Mouse (Mus musculus): ENCODE measurements at regions not wholly inside any gene's neighbourhood (a gene's known extent, or its start where the extent isn't known, plus 50 kb on each side); places are given as distances from the start of the nearest gene placed in this dataset.

DNA sequence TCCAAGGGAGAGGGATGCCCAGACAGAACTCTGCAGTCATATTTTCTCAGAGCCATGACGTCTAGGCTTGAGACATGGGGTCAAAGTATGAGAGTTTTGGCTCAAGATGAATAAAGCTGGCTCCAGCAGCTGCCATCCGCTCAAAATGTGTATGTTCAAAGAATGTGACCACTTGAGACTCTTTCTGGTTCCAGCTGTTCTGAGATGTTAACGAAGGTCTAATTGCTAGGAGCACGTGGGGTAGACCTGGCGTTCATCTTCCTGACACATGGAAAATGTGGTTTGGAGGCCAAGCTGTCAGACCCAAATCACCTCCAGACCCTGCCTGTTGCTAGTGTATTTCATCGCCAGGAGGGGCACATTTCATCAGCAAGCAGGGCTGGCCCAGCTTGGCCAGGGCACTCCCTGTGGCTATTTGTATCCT lies 58.9 kb upstream of the Ankrd1 start:
- no peak overlapping the region for H3K4me3 ChIP-seq (replicated peaks; ENCODE audit: low read length)
- no peaks in the 10 kb centered on the region for H3K4me1 ChIP-seq (replicated peaks; ENCODE audit: low read depth, low read length)
- H3K27me3 ChIP-seq (ENCODE audit: insufficient read depth, low read length), result peaks cover 9% of the 10 kb centered on the region
- H3K9me3 ChIP-seq (ENCODE audit: low read length), result no peaks in the 10 kb centered on the region
- H3K36me3 ChIP-seq (ENCODE audit: insufficient read depth, low read length), result no peaks in the 10 kb centered on the region
- TF ChIP-seq NANOG (IDR thresholded peaks at IDR 0.05; ENCODE audit: borderline replicate concordance, low read length), result no peak
- no peak for TF ChIP-seq POU5F1 (IDR thresholded peaks at IDR 0.05; ENCODE audit: borderline replicate concordance, low read length)
- TF ChIP-seq CTCF (conservative IDR thresholded peaks at IDR 0.05; ENCODE audit: low read length), result no peak

DNA sequence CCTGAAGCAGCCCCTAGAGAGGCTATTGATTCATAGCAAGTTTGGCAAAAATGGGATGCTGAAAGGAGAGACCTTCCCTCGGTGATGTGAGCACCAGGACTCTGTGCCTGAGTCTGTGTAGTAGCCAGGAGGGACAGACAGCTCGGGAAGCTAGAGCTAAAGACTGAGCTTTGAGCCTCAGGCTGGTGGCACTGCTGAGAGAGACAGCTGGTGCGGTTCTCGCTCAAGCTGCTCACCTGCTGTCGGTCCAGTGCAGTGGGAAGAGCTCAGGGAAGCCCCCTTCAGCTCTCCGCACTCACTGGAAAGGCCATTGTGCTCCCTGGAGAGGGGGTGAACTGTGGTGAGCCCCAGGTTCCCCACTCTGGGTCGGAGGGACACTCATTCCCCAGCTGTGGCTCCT lies 60.4 kb upstream of the Ankrd1 start:
- no peak for TF ChIP-seq CTCF (conservative IDR thresholded peaks at IDR 0.05; ENCODE audit: low read length)
- no peak for TF ChIP-seq NANOG (IDR thresholded peaks at IDR 0.05; ENCODE audit: borderline replicate concordance, low read length)
- TF ChIP-seq POU5F1 (IDR thresholded peaks at IDR 0.05; ENCODE audit: borderline replicate concordance, low read length), result no peak
- Histone ChIP-seq H3K27me3 (ENCODE audit: insufficient read depth, low read length) (peaks cover 9% of the 10 kb centered on the region), H3K9me3 (ENCODE audit: low read length) (no peaks in the 10 kb centered on the region), H3K4me3 (replicated peaks; ENCODE audit: low read length) (no peak overlapping the region), H3K4me1 (replicated peaks; ENCODE audit: low read depth, low read length) (no peaks in the 10 kb centered on the region), H3K36me3 (ENCODE audit: insufficient read depth, low read length) (no peaks in the 10 kb centered on the region)

DNA sequence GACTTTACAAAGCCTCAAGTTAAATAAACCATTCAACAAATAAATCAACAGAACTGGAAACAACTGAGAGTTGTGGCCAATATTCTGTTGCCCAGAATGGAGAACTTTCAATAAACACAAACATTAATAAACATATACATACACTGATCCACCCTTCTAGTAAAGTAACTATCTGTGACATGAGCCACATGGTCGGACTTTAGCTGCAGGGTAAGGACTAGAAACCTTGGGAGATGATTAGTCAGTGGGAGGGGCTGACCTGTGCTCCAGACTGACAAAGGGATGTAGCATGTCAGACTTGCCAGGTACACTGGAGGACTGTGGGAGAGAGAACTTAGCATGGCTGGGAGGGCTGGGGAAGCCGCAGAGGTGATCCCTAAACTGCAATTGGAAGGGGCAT lies 61.6 kb upstream of the Ankrd1 start:
- Histone ChIP-seq H3K27me3 (ENCODE audit: insufficient read depth, low read length) (peaks cover 9% of the 10 kb centered on the region), H3K4me1 (replicated peaks; ENCODE audit: low read depth, low read length) (no peaks in the 10 kb centered on the region), H3K9me3 (ENCODE audit: low read length) (no peaks in the 10 kb centered on the region), H3K4me3 (replicated peaks; ENCODE audit: low read length) (no peak overlapping the region), H3K36me3 (ENCODE audit: insufficient read depth, low read length) (no peaks in the 10 kb centered on the region)
- no peak for TF ChIP-seq POU5F1 (IDR thresholded peaks at IDR 0.05; ENCODE audit: borderline replicate concordance, low read length)
- TF ChIP-seq NANOG (IDR thresholded peaks at IDR 0.05; ENCODE audit: borderline replicate concordance, low read length), result no peak
- no peak for TF ChIP-seq CTCF (conservative IDR thresholded peaks at IDR 0.05; ENCODE audit: low read length)

DNA sequence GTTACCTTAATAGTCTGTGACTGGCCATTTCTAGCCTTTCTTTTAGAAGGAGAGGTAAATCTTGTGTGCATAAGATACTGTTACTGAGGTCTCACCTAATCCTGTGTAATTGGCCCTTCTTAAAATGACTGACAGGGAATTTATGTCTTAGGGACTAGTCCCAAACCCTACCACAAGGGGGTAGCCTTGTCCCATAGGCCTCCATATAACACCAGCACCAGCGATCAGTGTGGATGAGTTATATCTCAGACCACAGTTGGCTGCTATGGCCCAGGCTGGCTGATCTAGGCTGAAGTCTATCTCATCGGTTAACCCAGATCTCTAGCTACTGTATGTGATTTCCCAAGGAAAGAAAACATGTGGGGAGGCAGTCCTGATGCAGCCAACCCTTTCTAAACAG lies 63.2 kb upstream of the Ankrd1 start:
- no peaks in the 10 kb centered on the region for H3K9me3 ChIP-seq (ENCODE audit: low read length)
- no peaks in the 10 kb centered on the region for H3K36me3 ChIP-seq (ENCODE audit: insufficient read depth, low read length)
- no peak for TF ChIP-seq NANOG (IDR thresholded peaks at IDR 0.05; ENCODE audit: borderline replicate concordance, low read length)
- TF ChIP-seq CTCF (conservative IDR thresholded peaks at IDR 0.05; ENCODE audit: low read length), result peak; percentile 82
- H3K4me1 ChIP-seq (replicated peaks; ENCODE audit: low read depth, low read length), result no peaks in the 10 kb centered on the region
- peaks cover 9% of the 10 kb centered on the region for H3K27me3 ChIP-seq (ENCODE audit: insufficient read depth, low read length)
- no peak overlapping the region for H3K4me3 ChIP-seq (replicated peaks; ENCODE audit: low read length)

DNA sequence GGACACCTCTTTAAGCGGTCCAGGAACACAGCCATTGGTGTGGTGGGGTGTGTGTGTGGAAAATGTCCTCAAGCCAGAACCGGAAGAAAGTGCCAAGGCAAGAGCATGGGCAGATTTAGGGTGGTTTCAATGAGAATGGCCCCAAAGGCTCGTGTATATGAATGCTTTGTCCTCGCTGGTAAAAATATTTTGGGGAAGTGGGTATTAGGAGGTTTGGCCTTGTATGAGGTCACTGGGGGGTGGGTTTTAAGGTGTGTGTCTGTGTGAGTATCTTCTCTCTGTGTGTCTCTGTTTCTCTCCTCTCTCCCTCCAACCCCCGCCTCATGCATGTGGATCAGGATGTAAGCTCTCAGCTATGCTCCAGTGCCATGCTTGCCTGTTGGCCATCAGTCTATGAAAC lies 69.8 kb upstream of the Ankrd1 start:
- no peak overlapping the region for H3K4me3 ChIP-seq (replicated peaks; ENCODE audit: low read length)
- H3K9me3 ChIP-seq (ENCODE audit: low read length), result no peaks in the 10 kb centered on the region
- 0 out of 2 replicates have a peak, but pooled peaks cover 3% of the 10 kb centered on the region for H3K27me3 ChIP-seq (ENCODE audit: insufficient read depth, low read length)
- H3K36me3 ChIP-seq (ENCODE audit: insufficient read depth, low read length), result no peaks in the 10 kb centered on the region
- H3K4me1 ChIP-seq (replicated peaks; ENCODE audit: low read depth, low read length), result no peaks in the 10 kb centered on the region
- TF ChIP-seq POU5F1 (IDR thresholded peaks at IDR 0.05; ENCODE audit: borderline replicate concordance, low read length) (no peak), CTCF (conservative IDR thresholded peaks at IDR 0.05; ENCODE audit: low read length) (no peak), NANOG (IDR thresholded peaks at IDR 0.05; ENCODE audit: borderline replicate concordance, low read length) (no peak)

DNA sequence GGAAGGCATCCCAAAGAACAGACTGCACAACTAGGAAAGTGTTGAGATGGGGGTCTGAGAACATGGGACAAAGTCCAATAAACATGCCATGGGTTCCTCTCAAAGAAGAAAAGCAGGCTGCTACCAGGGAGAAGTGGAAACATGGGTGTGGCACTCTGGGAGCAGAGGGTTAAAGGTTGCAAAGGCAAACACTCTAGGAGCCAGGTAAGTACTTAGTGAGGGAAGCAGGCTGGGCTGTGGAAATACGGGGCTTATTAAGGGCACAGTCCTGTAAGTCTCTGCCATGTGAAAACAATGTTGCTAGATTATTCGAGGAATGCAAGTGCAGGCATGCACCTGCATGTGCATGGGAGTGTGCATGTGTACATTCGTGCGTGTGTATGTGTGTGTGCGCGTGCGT lies 71.7 kb upstream of the Ankrd1 start:
- TF ChIP-seq POU5F1 (IDR thresholded peaks at IDR 0.05; ENCODE audit: borderline replicate concordance, low read length) (no peak), CTCF (conservative IDR thresholded peaks at IDR 0.05; ENCODE audit: low read length) (no peak), NANOG (IDR thresholded peaks at IDR 0.05; ENCODE audit: borderline replicate concordance, low read length) (no peak)
- H3K27me3 ChIP-seq (ENCODE audit: insufficient read depth, low read length), result 0 out of 2 replicates have a peak, but pooled peaks cover 3% of the 10 kb centered on the region
- no peaks in the 10 kb centered on the region for H3K9me3 ChIP-seq (ENCODE audit: low read length)
- H3K36me3 ChIP-seq (ENCODE audit: insufficient read depth, low read length), result no peaks in the 10 kb centered on the region
- H3K4me3 ChIP-seq (replicated peaks; ENCODE audit: low read length), result no peak overlapping the region
- H3K4me1 ChIP-seq (replicated peaks; ENCODE audit: low read depth, low read length), result no peaks in the 10 kb centered on the region

DNA sequence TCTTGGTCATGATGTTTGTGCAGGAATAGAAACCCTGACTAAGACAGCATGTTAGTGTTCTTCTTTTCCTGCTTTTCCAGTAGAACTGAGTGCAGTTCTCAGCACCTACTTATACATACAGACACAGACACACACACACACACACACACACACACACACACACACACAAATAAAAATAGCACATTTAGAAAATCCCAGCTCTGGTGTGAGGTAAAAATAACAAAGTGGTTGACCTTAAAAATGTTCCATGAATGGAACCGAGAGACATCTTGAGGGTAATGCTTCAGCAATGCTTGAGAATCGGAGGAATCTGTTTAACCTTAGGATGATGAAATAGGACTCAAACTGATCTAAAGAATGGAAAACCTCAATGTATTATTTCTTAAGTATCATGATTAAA lies 84.4 kb upstream of the Ankrd1 start:
- Histone ChIP-seq H3K36me3 (ENCODE audit: insufficient read depth, low read length) (no peaks in the 10 kb centered on the region), H3K9me3 (ENCODE audit: low read length) (no peaks in the 10 kb centered on the region), H3K27me3 (ENCODE audit: insufficient read depth, low read length) (no peaks in the 10 kb centered on the region), H3K4me1 (replicated peaks; ENCODE audit: low read depth, low read length) (no peaks in the 10 kb centered on the region), H3K4me3 (replicated peaks; ENCODE audit: low read length) (no peak overlapping the region)
- no peak for TF ChIP-seq NANOG (IDR thresholded peaks at IDR 0.05; ENCODE audit: borderline replicate concordance, low read length)
- no peak for TF ChIP-seq POU5F1 (IDR thresholded peaks at IDR 0.05; ENCODE audit: borderline replicate concordance, low read length)
- no peak for TF ChIP-seq CTCF (conservative IDR thresholded peaks at IDR 0.05; ENCODE audit: low read length)

DNA sequence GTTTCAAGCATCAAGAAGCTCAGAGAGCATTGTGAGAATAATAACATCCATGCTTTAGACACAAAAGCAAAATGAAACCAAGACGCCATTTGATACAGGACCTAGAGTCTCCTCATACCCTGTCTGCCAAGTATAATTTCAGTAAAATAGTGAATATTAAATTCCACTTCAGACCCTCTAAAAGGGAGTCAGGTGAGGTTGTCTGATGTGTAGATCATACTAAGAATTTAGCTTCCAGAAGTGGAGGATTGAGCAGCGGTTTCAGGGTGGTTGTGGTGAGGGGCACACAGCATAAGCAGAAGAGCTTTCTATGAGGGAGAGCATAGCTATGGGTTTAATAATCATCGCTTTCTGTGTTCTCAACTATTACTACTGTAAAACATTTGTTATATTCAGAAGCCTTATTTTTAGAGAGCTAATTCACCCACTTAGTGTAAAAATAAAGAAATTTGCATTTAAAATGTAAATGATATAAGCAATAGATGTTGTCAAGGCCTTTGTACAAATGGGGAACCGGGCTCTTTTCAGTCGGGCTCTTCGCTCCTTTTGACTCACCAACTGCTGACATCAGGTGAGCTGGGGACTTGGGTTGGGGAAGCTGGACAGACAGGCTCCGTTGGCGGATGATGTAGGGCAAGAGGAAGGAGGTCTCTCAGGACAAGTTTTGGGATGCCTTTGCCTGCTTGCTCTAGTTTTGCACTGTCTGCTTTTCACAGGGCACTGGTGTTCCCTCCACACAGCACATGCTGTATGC lies 85.2 kb upstream of the Ankrd1 start:
- Histone ChIP-seq H3K4me3 (replicated peaks; ENCODE audit: low read length) (no peak overlapping the region), H3K9me3 (ENCODE audit: low read length) (no peaks in the 10 kb centered on the region), H3K27me3 (ENCODE audit: insufficient read depth, low read length) (no peaks in the 10 kb centered on the region), H3K36me3 (ENCODE audit: insufficient read depth, low read length) (no peaks in the 10 kb centered on the region), H3K4me1 (replicated peaks; ENCODE audit: low read depth, low read length) (no peaks in the 10 kb centered on the region)
- TF ChIP-seq POU5F1 (IDR thresholded peaks at IDR 0.05; ENCODE audit: borderline replicate concordance, low read length) (no peak), NANOG (IDR thresholded peaks at IDR 0.05; ENCODE audit: borderline replicate concordance, low read length) (no peak), CTCF (conservative IDR thresholded peaks at IDR 0.05; ENCODE audit: low read length) (no peak)

Data from E14TG2a.4 (cell line).